Mouse (Mus musculus): ENCODE measurements at regions not wholly inside any gene's neighbourhood (a gene's known extent, or its start where the extent isn't known, plus 50 kb on each side); places are given as distances from the start of the nearest gene placed in this dataset.

DNA sequence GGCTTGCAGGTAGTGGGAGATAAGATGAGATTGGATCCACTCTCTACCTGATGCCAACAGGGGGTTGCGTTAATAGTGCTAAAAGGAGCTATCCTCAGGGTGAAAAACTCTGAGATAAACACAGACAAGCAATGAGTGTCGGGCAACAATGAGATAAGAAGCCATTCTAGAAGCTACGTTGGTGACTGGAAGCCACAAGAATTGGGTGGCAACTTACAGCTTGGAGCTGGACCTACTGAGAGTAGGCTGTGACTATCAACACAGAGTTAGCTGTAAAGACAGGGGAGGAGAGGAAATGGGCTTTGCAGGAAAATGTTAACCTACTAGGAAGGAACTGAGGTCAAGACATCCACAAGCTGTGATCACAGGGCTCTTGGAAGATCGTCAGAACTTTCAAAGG lies 388.9 kb upstream of the Hnrnpa3 start:
- no peak overlapping the region for H3K9ac ChIP-seq (ENCODE audit: low read depth, low read length)
- H3K4me2 ChIP-seq (ENCODE audit: low read depth, low read length), result no peak overlapping the region
- DNase-seq (ENCODE audit: low spot score) (no peak), ATAC-seq (ENCODE audit: low read depth) (no peak)
- no peaks in the 10 kb centered on the region for H3K36me3 ChIP-seq (ENCODE audit: control insufficient read depth, insufficient read depth, low read length)
- no peak overlapping the region for H3K27ac ChIP-seq (replicated peaks; ENCODE audit: low read depth, low read length)
- 0 out of 2 replicates have a peak, but pooled peaks cover 4% of the 10 kb centered on the region for H3K4me1 ChIP-seq (ENCODE audit: control insufficient read depth, insufficient read depth, low read length)
- no peak overlapping the region for H3K4me3 ChIP-seq (ENCODE audit: low read depth, low read length)
- no peaks in the 10 kb centered on the region for H3K9me3 ChIP-seq (ENCODE audit: control insufficient read depth, low read length)
- H3K27me3 ChIP-seq (replicated peaks; ENCODE audit: control insufficient read depth, insufficient read depth, low read length), result no peaks in the 10 kb centered on the region
- 76% methylated on average over 4 of the region's 4 CpGs for WGBS

DNA sequence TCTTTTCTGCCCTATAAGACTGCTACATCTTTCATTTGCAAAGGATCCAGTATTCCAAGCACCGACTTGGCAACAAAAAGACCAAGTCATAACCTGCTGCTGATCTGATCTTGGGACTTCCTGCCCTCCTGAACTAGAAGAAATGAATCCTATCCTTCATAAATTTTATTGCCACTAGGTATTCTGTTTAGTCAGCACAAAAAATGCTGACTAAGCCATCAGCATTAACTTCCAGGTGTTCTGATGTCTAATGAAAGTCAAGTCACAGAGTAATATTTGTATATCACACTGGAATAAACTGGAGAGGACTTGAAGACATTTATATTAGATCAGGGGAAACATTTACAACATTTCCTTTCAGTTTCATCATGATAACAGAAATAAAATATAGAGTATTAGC lies 371.2 kb upstream of the Hnrnpa3 start:
- Histone ChIP-seq H3K4me2 (ENCODE audit: low read depth, low read length) (no peak overlapping the region), H3K9me3 (ENCODE audit: control insufficient read depth, low read length) (no peaks in the 10 kb centered on the region), H3K4me1 (ENCODE audit: control insufficient read depth, insufficient read depth, low read length) (no peaks in the 10 kb centered on the region), H3K4me3 (ENCODE audit: low read depth, low read length) (no peak overlapping the region), H3K9ac (ENCODE audit: low read depth, low read length) (no peak overlapping the region), H3K27ac (replicated peaks; ENCODE audit: low read depth, low read length) (no peak overlapping the region), H3K36me3 (ENCODE audit: control insufficient read depth, insufficient read depth, low read length) (no peaks in the 10 kb centered on the region), H3K27me3 (replicated peaks; ENCODE audit: control insufficient read depth, insufficient read depth, low read length) (no peaks in the 10 kb centered on the region)
- WGBS, result 97% methylated on average over 1 of the region's 1 CpGs
- ATAC-seq (ENCODE audit: low read depth) (no peak), DNase-seq (ENCODE audit: low spot score) (no peak)

DNA sequence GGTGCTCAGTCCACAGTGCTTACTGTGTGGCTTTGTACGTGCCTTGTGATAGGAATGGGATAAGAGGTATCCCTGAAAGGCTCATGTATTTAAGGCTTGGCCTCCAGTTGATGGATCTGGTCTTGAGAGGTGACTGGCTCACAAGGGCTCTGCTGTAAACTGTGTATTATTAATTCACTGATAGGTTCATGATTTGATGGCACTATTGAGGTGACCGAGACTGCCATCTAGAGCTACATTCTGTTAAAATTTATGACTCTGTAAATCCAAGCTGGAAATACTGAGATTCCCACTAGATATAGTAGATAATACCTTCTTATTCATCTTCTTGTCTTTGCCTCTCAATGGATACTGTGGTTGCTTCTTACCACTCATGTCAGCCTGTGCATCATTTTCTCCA lies 367.4 kb upstream of the Hnrnpa3 start:
- WGBS, result 91% methylated on average over 2 of the region's 2 CpGs
- H3K27me3 ChIP-seq (replicated peaks; ENCODE audit: control insufficient read depth, insufficient read depth, low read length), result no peaks in the 10 kb centered on the region
- no peak overlapping the region for H3K27ac ChIP-seq (replicated peaks; ENCODE audit: low read depth, low read length)
- H3K36me3 ChIP-seq (ENCODE audit: control insufficient read depth, insufficient read depth, low read length), result no peaks in the 10 kb centered on the region
- no peak overlapping the region for H3K4me3 ChIP-seq (ENCODE audit: low read depth, low read length)
- no peak overlapping the region for H3K4me2 ChIP-seq (ENCODE audit: low read depth, low read length)
- H3K4me1 ChIP-seq (ENCODE audit: control insufficient read depth, insufficient read depth, low read length), result no peaks in the 10 kb centered on the region
- no peak for ATAC-seq (ENCODE audit: low read depth)
- no peaks in the 10 kb centered on the region for H3K9me3 ChIP-seq (ENCODE audit: control insufficient read depth, low read length)
- no peak for DNase-seq (ENCODE audit: low spot score)
- H3K9ac ChIP-seq (ENCODE audit: low read depth, low read length), result no peak overlapping the region

DNA sequence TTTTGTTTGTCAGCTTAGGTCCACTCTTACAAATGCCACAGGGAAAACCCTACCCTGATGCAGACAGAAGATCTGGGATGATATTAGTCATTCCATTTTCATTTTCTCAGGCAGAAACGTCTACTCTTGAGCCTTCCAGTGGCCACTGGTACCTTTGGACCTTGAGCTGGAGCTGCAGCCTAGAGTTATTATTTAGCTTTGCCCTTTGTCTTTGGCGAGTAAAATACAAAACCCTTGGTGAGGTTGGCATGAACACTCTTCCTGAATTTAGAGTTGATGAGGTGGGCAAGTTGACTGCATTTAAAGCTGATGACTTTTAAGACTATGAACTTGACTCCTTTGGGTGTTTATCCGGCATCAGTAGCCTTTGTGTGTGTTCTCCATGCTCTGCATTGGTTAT lies 352.2 kb upstream of the Hnrnpa3 start:
- H3K27me3 ChIP-seq (replicated peaks; ENCODE audit: control insufficient read depth, insufficient read depth, low read length), result no peaks in the 10 kb centered on the region; the same call in 1 of the 2 replicates
- 0 out of 2 replicates have a peak, but pooled peaks cover 3% of the 10 kb centered on the region for H3K4me1 ChIP-seq (ENCODE audit: control insufficient read depth, insufficient read depth, low read length)
- H3K36me3 ChIP-seq (ENCODE audit: control insufficient read depth, insufficient read depth, low read length), result no peaks in the 10 kb centered on the region
- no peak for DNase-seq (ENCODE audit: low spot score)
- no peak overlapping the region for H3K4me2 ChIP-seq (ENCODE audit: low read depth, low read length)
- H3K9me3 ChIP-seq (ENCODE audit: control insufficient read depth, low read length), result no peaks in the 10 kb centered on the region
- no peak for ATAC-seq (ENCODE audit: low read depth)
- no peak overlapping the region for H3K4me3 ChIP-seq (ENCODE audit: low read depth, low read length)
- no peak overlapping the region for H3K27ac ChIP-seq (replicated peaks; ENCODE audit: low read depth, low read length)
- WGBS, result 81% methylated on average over 3 of the region's 3 CpGs
- H3K9ac ChIP-seq (ENCODE audit: low read depth, low read length), result no peak overlapping the region

DNA sequence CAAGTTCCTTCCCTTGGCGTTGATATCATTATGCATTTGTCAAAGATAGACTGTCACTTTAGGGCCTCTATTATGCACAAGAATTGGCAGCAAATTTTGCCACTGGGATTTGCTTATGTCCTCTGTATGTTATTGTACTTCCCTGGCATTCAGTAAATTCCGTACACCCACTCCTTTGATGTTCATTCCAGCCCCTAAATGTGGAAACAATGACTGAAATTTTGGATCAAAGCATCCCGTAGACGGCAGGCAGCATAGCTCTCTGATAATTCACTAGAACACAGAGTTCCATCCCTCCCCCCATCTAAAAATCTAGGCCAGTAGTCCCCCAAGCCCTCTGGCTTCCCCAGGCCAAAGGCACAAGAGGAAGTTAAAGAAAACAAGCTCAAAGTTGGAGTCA lies 347.9 kb upstream of the Hnrnpa3 start:
- ATAC-seq (ENCODE audit: low read depth), result no peak
- 32% methylated on average over 4 of the region's 4 CpGs for WGBS

DNA sequence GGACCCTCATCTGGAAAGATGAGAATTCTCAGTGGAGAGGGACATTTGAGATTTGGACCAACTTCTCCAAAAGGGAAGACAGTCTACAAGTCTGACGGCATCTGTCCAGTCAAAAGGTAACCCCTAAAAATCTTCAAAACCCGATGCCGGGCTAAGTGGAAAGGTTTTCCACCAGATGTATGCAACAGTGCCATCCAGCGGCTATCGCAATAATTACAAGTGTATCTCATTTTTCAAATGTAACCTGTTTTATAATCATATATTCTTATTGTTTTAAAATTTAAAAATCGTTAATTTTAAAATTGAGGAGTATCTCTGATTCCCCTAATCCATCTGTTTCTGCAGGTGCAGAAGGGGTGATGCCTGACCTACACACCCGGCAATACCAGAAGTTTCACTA lies 346.8 kb upstream of the Hnrnpa3 start:
- DNase-seq (ENCODE audit: low spot score), result peak; percentile 67
- peaks cover 2% of the 10 kb centered on the region; the same call in 1 of the 2 replicates for H3K27me3 ChIP-seq (replicated peaks; ENCODE audit: control insufficient read depth, insufficient read depth, low read length)
- no peaks in the 10 kb centered on the region for H3K36me3 ChIP-seq (ENCODE audit: control insufficient read depth, insufficient read depth, low read length)
- no peak overlapping the region for H3K9ac ChIP-seq (ENCODE audit: low read depth, low read length)
- no peak for ATAC-seq (ENCODE audit: low read depth)
- no peak overlapping the region for H3K27ac ChIP-seq (replicated peaks; ENCODE audit: low read depth, low read length)
- no peak overlapping the region for H3K4me2 ChIP-seq (ENCODE audit: low read depth, low read length)
- WGBS, result 12% methylated on average over 7 of the region's 7 CpGs
- 0 out of 2 replicates have a peak, but pooled peaks cover 3% of the 10 kb centered on the region for H3K4me1 ChIP-seq (ENCODE audit: control insufficient read depth, insufficient read depth, low read length)
- H3K9me3 ChIP-seq (ENCODE audit: control insufficient read depth, low read length), result no peaks in the 10 kb centered on the region
- H3K4me3 ChIP-seq (ENCODE audit: low read depth, low read length), result no peak overlapping the region

More for the DNA sequence above, 347.9 kb upstream of the Hnrnpa3 start:
- peaks cover 2% of the 10 kb centered on the region; the same call in 1 of the 2 replicates for H3K27me3 ChIP-seq (replicated peaks; ENCODE audit: control insufficient read depth, insufficient read depth, low read length)
- peak; percentile 45 for DNase-seq (ENCODE audit: low spot score)
- no peaks in the 10 kb centered on the region for H3K9me3 ChIP-seq (ENCODE audit: control insufficient read depth, low read length)
- no peak overlapping the region for H3K27ac ChIP-seq (replicated peaks; ENCODE audit: low read depth, low read length)
- no peak overlapping the region for H3K4me3 ChIP-seq (ENCODE audit: low read depth, low read length)
- no peak overlapping the region for H3K9ac ChIP-seq (ENCODE audit: low read depth, low read length)
- no peaks in the 10 kb centered on the region for H3K36me3 ChIP-seq (ENCODE audit: control insufficient read depth, insufficient read depth, low read length)
- no peak overlapping the region for H3K4me2 ChIP-seq (ENCODE audit: low read depth, low read length)
- H3K4me1 ChIP-seq (ENCODE audit: control insufficient read depth, insufficient read depth, low read length), result 0 out of 2 replicates have a peak, but pooled peaks cover 3% of the 10 kb centered on the region

DNA sequence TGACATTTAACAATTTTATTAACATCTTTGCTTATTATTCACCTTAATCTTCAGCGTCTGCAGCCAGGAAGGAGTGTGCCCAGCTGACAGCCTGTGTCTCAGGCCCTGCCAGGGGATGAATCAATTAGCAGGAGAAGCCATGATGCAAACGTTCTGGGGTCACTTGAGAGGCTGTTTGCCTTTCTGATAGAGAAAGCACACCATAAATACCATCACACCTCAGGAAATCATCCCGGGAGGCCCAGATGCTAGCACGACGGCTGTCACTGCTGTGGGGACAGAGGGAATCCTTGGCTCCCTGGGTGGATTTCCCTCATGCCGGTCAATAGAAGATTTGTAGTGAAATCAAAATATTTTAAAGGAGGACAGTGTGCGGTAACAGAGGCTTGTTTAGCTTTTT lies 343.7 kb upstream of the Hnrnpa3 start:
- no peaks in the 10 kb centered on the region for H3K4me1 ChIP-seq (ENCODE audit: control insufficient read depth, insufficient read depth, low read length)
- 51% methylated on average over 7 of the region's 7 CpGs for WGBS
- H3K4me3 ChIP-seq (ENCODE audit: low read depth, low read length), result no peak overlapping the region
- DNase-seq (ENCODE audit: low spot score) (no peak), ATAC-seq (ENCODE audit: low read depth) (no peak)
- H3K27me3 ChIP-seq (replicated peaks; ENCODE audit: control insufficient read depth, insufficient read depth, low read length), result peaks cover 2% of the 10 kb centered on the region; the same call in 1 of the 2 replicates
- H3K4me2 ChIP-seq (ENCODE audit: low read depth, low read length), result no peak overlapping the region
- H3K27ac ChIP-seq (replicated peaks; ENCODE audit: low read depth, low read length), result no peak overlapping the region
- no peak overlapping the region for H3K9ac ChIP-seq (ENCODE audit: low read depth, low read length)
- no peaks in the 10 kb centered on the region for H3K9me3 ChIP-seq (ENCODE audit: control insufficient read depth, low read length)
- H3K36me3 ChIP-seq (ENCODE audit: control insufficient read depth, insufficient read depth, low read length), result no peaks in the 10 kb centered on the region

DNA sequence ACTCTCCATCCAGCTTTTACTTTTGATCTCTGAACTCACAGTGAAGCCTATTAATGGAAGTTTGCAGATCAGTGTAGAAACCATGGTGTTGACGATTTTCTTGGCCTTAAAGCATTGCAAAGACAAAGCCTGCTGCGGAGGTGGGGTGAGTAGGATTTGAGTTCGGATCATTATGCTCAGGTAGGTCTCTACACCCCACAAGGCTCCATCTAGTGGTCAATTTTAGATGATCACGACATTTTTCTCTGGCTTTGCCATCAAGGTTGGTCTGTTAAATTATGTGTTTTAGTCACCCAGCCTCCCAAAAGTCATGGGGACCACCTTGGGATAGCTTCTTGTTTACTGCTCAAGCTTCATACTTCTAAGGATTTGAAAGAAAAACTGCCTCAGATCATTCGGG lies 340.9 kb upstream of the Hnrnpa3 start:
- no peak overlapping the region for H3K4me3 ChIP-seq (ENCODE audit: low read depth, low read length)
- no peak overlapping the region for H3K9ac ChIP-seq (ENCODE audit: low read depth, low read length)
- H3K36me3 ChIP-seq (ENCODE audit: control insufficient read depth, insufficient read depth, low read length), result no peaks in the 10 kb centered on the region
- no peaks in the 10 kb centered on the region for H3K4me1 ChIP-seq (ENCODE audit: control insufficient read depth, insufficient read depth, low read length)
- H3K9me3 ChIP-seq (ENCODE audit: control insufficient read depth, low read length), result no peaks in the 10 kb centered on the region
- no peak overlapping the region for H3K4me2 ChIP-seq (ENCODE audit: low read depth, low read length)
- no peak overlapping the region for H3K27ac ChIP-seq (replicated peaks; ENCODE audit: low read depth, low read length)
- no peaks in the 10 kb centered on the region for H3K27me3 ChIP-seq (replicated peaks; ENCODE audit: control insufficient read depth, insufficient read depth, low read length)
- DNase-seq (ENCODE audit: low spot score) (no peak), ATAC-seq (ENCODE audit: low read depth) (no peak)
- 58% methylated on average over 5 of the region's 5 CpGs for WGBS

DNA sequence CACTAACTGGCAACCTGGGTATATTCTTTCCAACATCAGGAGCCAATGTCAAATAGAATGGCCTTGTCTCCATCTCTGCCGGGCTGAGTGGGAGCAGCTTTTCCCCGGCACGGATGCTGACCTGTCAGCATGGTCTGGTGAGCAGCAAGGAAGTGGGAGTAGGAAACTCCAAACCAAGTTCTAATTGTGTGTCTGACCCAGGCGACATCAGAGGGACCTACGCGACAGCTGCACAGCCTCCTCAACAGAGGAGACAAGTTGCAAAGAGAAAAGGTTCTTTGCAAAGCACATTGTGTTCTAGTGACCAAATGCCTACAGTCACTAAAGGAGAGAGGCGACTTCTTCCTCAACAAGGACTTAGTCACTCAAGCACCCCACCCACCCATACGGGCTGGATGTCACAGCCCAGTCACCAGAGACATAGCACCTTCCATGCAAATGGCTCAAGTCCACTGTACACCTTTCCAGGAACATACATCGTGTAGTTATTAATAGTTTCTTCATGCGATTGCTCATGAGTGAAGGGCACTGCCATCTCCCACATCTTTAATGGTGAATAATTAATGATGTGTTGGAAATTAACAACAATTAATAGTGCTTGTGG lies 334.8 kb upstream of the Hnrnpa3 start:
- WGBS, result 85% methylated on average over 10 of the region's 10 CpGs
- Histone ChIP-seq H3K27me3 (replicated peaks; ENCODE audit: control insufficient read depth, insufficient read depth, low read length) (no peaks in the 10 kb centered on the region), H3K4me3 (ENCODE audit: low read depth, low read length) (no peak overlapping the region), H3K9ac (ENCODE audit: low read depth, low read length) (no peak overlapping the region), H3K36me3 (ENCODE audit: control insufficient read depth, insufficient read depth, low read length) (no peaks in the 10 kb centered on the region), H3K27ac (replicated peaks; ENCODE audit: low read depth, low read length) (no peak overlapping the region), H3K4me2 (ENCODE audit: low read depth, low read length) (no peak overlapping the region), H3K9me3 (ENCODE audit: control insufficient read depth, low read length) (no peaks in the 10 kb centered on the region), H3K4me1 (ENCODE audit: control insufficient read depth, insufficient read depth, low read length) (no peaks in the 10 kb centered on the region)
- DNase-seq (ENCODE audit: low spot score), result no peak
- no peak for ATAC-seq (ENCODE audit: low read depth)
